In the genomic region with DNA sequence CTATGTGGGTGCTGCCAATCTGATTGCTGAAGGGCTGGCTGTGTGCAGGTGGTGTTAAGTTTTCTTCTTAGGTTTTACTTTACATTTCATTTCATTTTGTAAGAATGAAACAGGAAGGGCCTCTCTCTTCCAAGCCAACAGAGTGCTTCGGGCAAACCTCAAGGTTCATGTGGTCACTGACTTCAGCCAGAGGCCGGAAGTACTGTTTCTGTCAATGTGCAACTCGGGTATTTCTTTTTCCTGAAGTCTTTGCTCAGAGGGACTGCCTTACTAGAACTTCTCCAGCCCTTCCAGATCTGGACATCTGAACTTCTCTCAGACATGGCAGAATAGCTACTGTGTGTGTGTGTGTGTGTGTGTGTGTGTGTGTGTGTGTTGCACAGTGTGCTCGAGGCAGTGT, we compare ENCODE assay signal across 16 mouse cellular contexts. TPM values are rescaled to one million over a fixed set of nuclear protein-coding genes. Genes with fewer than 3 reads are reported as not detected.
A peak's percentile ranks its signal among the peaks of the same experiment; 100 is the strongest.
DNase-seq lines count a peak whose midpoint lies in the region; ATAC-seq and TF ChIP-seq lines count a peak whose summit lies in the region.
"Had no signal": no experiment of that assay in that cellular context is flagged by ENCODE, and none has a peak within 500 bp of the region (broad histone marks: within the 10 kb centered on the region; RNA-seq: fewer than 3 reads in every experiment).

Gene Aoah, plus strand, starts transcription at position 213 of the 400 bp plus-strand sequence.

- H3K4me2 ChIP-seq in liver, embryonic 12.5 days: no peak within 1 kb of the TSS
- H3K4me2 ChIP-seq: limb, embryonic 12.5 days had no signal

- no peaks in the 10 kb centered on the region for H3K4me1 ChIP-seq in liver, adult 2 months (ENCODE audit: control insufficient read depth, insufficient read depth, low read length)
- H3K4me1 ChIP-seq in liver, embryonic 12.5 days: 0 out of 2 replicates have a peak, but pooled peaks cover 3% of the 10 kb centered on the region
- H3K4me1 ChIP-seq in brown adipose tissue, adult 24 weeks (ENCODE audit: control insufficient read depth, insufficient read depth, insufficient read length, low read length): no peaks in the 10 kb centered on the region
- peaks cover 4% of the 10 kb centered on the region for H3K4me1 ChIP-seq in megakaryocyte, embryonic 14.5 days
- H3K4me1 ChIP-seq: embryonic facial prominence, embryonic 10.5 days; limb, embryonic 12.5 days had no signal

- no peak for TF ChIP-seq CTCF in liver, adult 2 months (IDR thresholded peaks at IDR 0.05; ENCODE audit: low read depth, low read length)
- TF ChIP-seq CTCF in layer of hippocampus, adult 2 months (conservative IDR thresholded peaks at IDR 0.05): no peak

- intact Hi-C loops in left cerebral cortex, postnatal 10 days (cut with DNase I): no loop called here

- ATAC-seq in liver, embryonic 12.5 days: no peak
- ATAC-seq: Patski had no signal

- H3K27me3 ChIP-seq in liver, adult 2 months (ENCODE audit: control insufficient read depth, insufficient read depth, low read length): no peaks in the 10 kb centered on the region
- H3K27me3 ChIP-seq in liver, embryonic 12.5 days (replicated peaks): no peaks in the 10 kb centered on the region
- no peaks in the 10 kb centered on the region for H3K27me3 ChIP-seq in megakaryocyte, embryonic 14.5 days (replicated peaks)
- H3K27me3 ChIP-seq: limb, embryonic 12.5 days; Patski had no signal

- H3K9ac ChIP-seq in liver, adult 2 months (ENCODE audit: low read depth, low read length): no peak within 1 kb of the TSS
- H3K9ac ChIP-seq in liver, embryonic 12.5 days: no peak within 1 kb of the TSS
- H3K9ac ChIP-seq: limb, embryonic 12.5 days had no signal

- TF ChIP-seq POLR2A in liver, adult 2 months (IDR thresholded peaks at IDR 0.05; ENCODE audit: extremely low read depth, insufficient read depth, low read length): no peak

- DNase-seq in liver, adult 2 months (ENCODE audit: extremely low read depth, low read depth, low spot score): peak; percentile 28
- DNase-seq in kidney, adult 9 months: peak; percentile 85
- DNase-seq in left cerebral cortex, postnatal 10 days (ENCODE audit: extremely low spot score in 1 of 2, low spot score in 2 of 2): no peak
- DNase-seq in layer of hippocampus, adult 2 months (ENCODE audit: low spot score in 2 of 2): no peak
- no peak for DNase-seq in thymus, postnatal 4 days
- DNase-seq: cerebellum, adult 9-10 months; heart, postnatal 36 days; lung, postnatal 36 days; right cerebral cortex, adult 18-20 months had no signal

- peak within 1 kb of the TSS; percentile 8; the same call in 1 of the 2 replicates for H3K4me3 ChIP-seq in liver, adult 2 months (ENCODE audit: insufficient read depth, low read depth, low read length)
- no peak within 1 kb of the TSS for H3K4me3 ChIP-seq in liver, embryonic 12.5 days
- H3K4me3 ChIP-seq in brown adipose tissue, adult 24 weeks (ENCODE audit: insufficient read depth, low read depth, low read length): peak within 1 kb of the TSS; percentile 21
- H3K4me3 ChIP-seq in megakaryocyte, embryonic 14.5 days (replicated peaks): peak within 1 kb of the TSS; percentile 79
- H3K4me3 ChIP-seq in layer of hippocampus, adult 2 months: no peak within 1 kb of the TSS
- H3K4me3 ChIP-seq: embryonic facial prominence, embryonic 10.5 days; limb, embryonic 12.5 days had no signal

- no peaks in the 10 kb centered on the region for H3K9me3 ChIP-seq in liver, embryonic 12.5 days (replicated peaks)
- H3K9me3 ChIP-seq in megakaryocyte, embryonic 14.5 days: no peaks in the 10 kb centered on the region
- H3K9me3 ChIP-seq: embryonic facial prominence, embryonic 10.5 days; limb, embryonic 12.5 days had no signal

- WGBS in liver, adult 2 months: 50% methylated on average over 4 of the region's 4 CpGs
- 31% methylated on average over 4 of the region's 4 CpGs for WGBS in liver, embryonic 12.5 days (ENCODE audit: insufficient replicate concordance)

- no peak within 1 kb of the TSS for H3K27ac ChIP-seq in liver, adult 2 months (replicated peaks; ENCODE audit: insufficient read depth, low read depth, low read length)
- no peak within 1 kb of the TSS for H3K27ac ChIP-seq in liver, embryonic 12.5 days
- H3K27ac ChIP-seq in brown adipose tissue, adult 24 weeks (replicated peaks; ENCODE audit: low read depth, low read length): peak within 1 kb of the TSS; percentile 49; the same call in 1 of the 2 replicates
- H3K27ac ChIP-seq in layer of hippocampus, adult 2 months: no peak within 1 kb of the TSS
- H3K27ac ChIP-seq: embryonic facial prominence, embryonic 10.5 days; limb, embryonic 12.5 days had no signal

- no peaks in the 10 kb centered on the region for H3K36me3 ChIP-seq in liver, adult 2 months (ENCODE audit: control insufficient read depth, insufficient read depth, low read length)
- no peaks in the 10 kb centered on the region for H3K36me3 ChIP-seq in liver, embryonic 12.5 days
- H3K36me3 ChIP-seq in megakaryocyte, embryonic 14.5 days (replicated peaks; ENCODE audit: low read length): no peaks in the 10 kb centered on the region
- H3K36me3 ChIP-seq: embryonic facial prominence, embryonic 10.5 days; limb, embryonic 12.5 days had no signal

- no peaks in the 10 kb centered on the region for H3K79me2 ChIP-seq in liver, adult 2 months (ENCODE audit: control insufficient read depth, insufficient read depth, low read length)

RNA-seq across cellular contexts. Expression of gene Aoah, which starts in this region (rescaled TPM):
- total RNA-seq in liver, adult 2 months (2014; rRNA removed): 1.1 and 1.3 TPM in 2 replicates
- polyA plus RNA-seq in liver, adult 2 months (2012; rRNA removed): 0.55 and 1.1 TPM in 2 replicates
- polyA plus RNA-seq in liver, embryonic 12.5 days (2016; fragmentation: Nextera tagmentation; extraction: Ambion mirVana): 1.1 and 1.2 TPM in 2 replicates
- 2.3 TPM in 1 of 2 replicates, not detected in the other for polyA plus RNA-seq in brown adipose tissue, adult 24 weeks (2012; ENCODE audit: insufficient read depth, insufficient read length, missing spikeins)
- 0.48 TPM in 1 of 2 replicates, not detected in the other for polyA plus RNA-seq in megakaryocyte, embryonic 14.5 days (2012; ENCODE audit: insufficient read depth, low replicate concordance)
- under 1 TPM; 0.22 to 0.26 TPM for total RNA-seq in left cerebral cortex, postnatal 10 days (2021)
- under 1 TPM in 1 of 2 experiments, not detected in 1; 0.44 TPM for total RNA-seq in layer of hippocampus, adult 2 months (2021)
- polyA plus RNA-seq: neural tube, embryonic 14.5 days; Patski had no signal

Comparison
In these comparisons a context has a peak if more than half of its experiments do, and no peak if none do; other contexts are left out.
1. H3K4me3 ChIP-seq: peak in liver, adult 2 months (single experiment), brown adipose tissue, adult 24 weeks (single experiment) and megakaryocyte, embryonic 14.5 days (single experiment); none in liver, embryonic 12.5 days (single experiment) and layer of hippocampus, adult 2 months (single experiment).
2. DNase-seq: peak in liver, adult 2 months (single experiment) and kidney, adult 9 months (single experiment); none in left cerebral cortex, postnatal 10 days (0 of 2), layer of hippocampus, adult 2 months (0 of 2) and thymus, postnatal 4 days (single experiment).